Mouse (Mus musculus) hindbrain, embryonic 13.5 days (tissue): ENCODE data around the gene Usp40. TPM values are rescaled to one million over a fixed set of nuclear protein-coding genes. Genes with fewer than 3 reads are reported as not detected.

Experiments
- ATAC-seq: fragments of 200-750 bp; cut with Nextera tagmentation; 2 replicates; pipeline ENCODE4 v1.8.0; 2017; ENCODE audit warnings: moderate TSS enrichment; ENCODE audit not compliant: low FRiP score
- H3K27ac ChIP-seq: fragments of 300-500 bp; sonication (generic); 2 replicates; pipeline ENCODE4 v1.5.1; 2015; ENCODE audit warnings: inconsistent platforms, mild to moderate bottlenecking, moderate library complexity
- H3K27me3 ChIP-seq: fragments of 300-500 bp; sonication (generic); 2 replicates; pipeline ENCODE4 v1.6.1; 2015; ENCODE audit warnings: mild to moderate bottlenecking, inconsistent platforms
- H3K36me3 ChIP-seq: fragments of 300-500 bp; sonication (generic); 2 replicates; pipeline ENCODE4 v1.6.1; 2015; ENCODE audit warnings: mild to moderate bottlenecking, inconsistent platforms
- H3K4me1 ChIP-seq: fragments of 300-500 bp; sonication (generic); replicated peaks from 2 replicates; pipeline ENCODE4 v1.6.1; 2015; ENCODE audit warnings: inconsistent platforms
- H3K4me2 ChIP-seq: fragments of 300-500 bp; sonication (generic); 2 replicates; pipeline ENCODE4 v1.6.1; 2015; ENCODE audit warnings: inconsistent platforms, mild to moderate bottlenecking, moderate library complexity
- H3K4me3 ChIP-seq: fragments of 300-500 bp; sonication (generic); 2 replicates; pipeline ENCODE4 v1.5.1; 2015; ENCODE audit warnings: mild to moderate bottlenecking, inconsistent platforms
- H3K9ac ChIP-seq: fragments of 300-500 bp; sonication (generic); 2 replicates; pipeline ENCODE4 v1.6.1; 2015; ENCODE audit warnings: mild to moderate bottlenecking, inconsistent platforms
- H3K9me3 ChIP-seq: fragments of 300-500 bp; sonication (generic); 2 replicates; pipeline ENCODE4 v1.6.1; 2016; ENCODE audit warnings: inconsistent platforms
- WGBS: fragments of 180-500 bp; shearing (Covaris S2); methylation state at CpG from one replicate; pipeline ENCODE4 v1.1.7; 2015; 5-methylcytosine and 5-hydroxymethylcytosine counted together
- polyA plus RNA-seq: library from polyadenylated mRNA; unstranded; fragments of >200 nt; fragmentation: Nextera tagmentation; extraction: Ambion mirVana; gene quantifications from 2 replicates; pipeline ENCODE4 v1.2.1, GENCODE M21; 2015

Gene Usp40
- polyA plus RNA-seq, 1 experiment from 2014 or later = 26.6 TPM

- H3K9me3 ChIP-seq = no peaks in the 10 kb centered on the region
- H3K27me3 ChIP-seq = no peaks in the 10 kb centered on the region
- H3K4me2 ChIP-seq = no peak overlapping the region
- H3K4me1 ChIP-seq = no peaks in the 10 kb centered on the region
- ATAC-seq = no peak
- H3K36me3 ChIP-seq = peaks cover 83% of the 10 kb centered on the region
- WGBS = 93% methylated on average over 2 of the region's 2 CpGs
- no peak overlapping the region for H3K27ac ChIP-seq
- H3K4me3 ChIP-seq = no peak overlapping the region
- no peak overlapping the region for H3K9ac ChIP-seq
These were observed 15.6 kb downstream of the Usp40 start for GRCm38 (mm10) chr1:87992716-87993115.

GRCm38 (mm10) chr1:87982291-87982690 is 26.1 kb downstream of the Usp40 start:
- Histone ChIP-seq H3K36me3 (peaks cover 76% of the 10 kb centered on the region), H3K9ac (no peak overlapping the region), H3K4me3 (no peak overlapping the region), H3K27me3 (no peaks in the 10 kb centered on the region), H3K4me2 (no peak overlapping the region), H3K9me3 (no peaks in the 10 kb centered on the region), H3K4me1 (no peaks in the 10 kb centered on the region), H3K27ac (no peak overlapping the region)
- WGBS = 68% methylated on average over 4 of the region's 4 CpGs
- no peak for ATAC-seq

GRCm38 (mm10) chr1:87970381-87970780 is 38.0 kb downstream of the Usp40 start:
- WGBS = 91% methylated on average over 4 of the region's 4 CpGs
- H3K4me3 ChIP-seq = no peak overlapping the region
- no peaks in the 10 kb centered on the region for H3K4me1 ChIP-seq
- no peak overlapping the region for H3K4me2 ChIP-seq
- H3K9me3 ChIP-seq = no peaks in the 10 kb centered on the region
- ATAC-seq = no peak
- no peak overlapping the region for H3K9ac ChIP-seq
- H3K27ac ChIP-seq = no peak overlapping the region
- no peaks in the 10 kb centered on the region for H3K27me3 ChIP-seq
- H3K36me3 ChIP-seq = peaks cover 55% of the 10 kb centered on the region

GRCm38 (mm10) chr1:87961459-87962167 is 46.7 kb downstream of the Usp40 start:
- H3K9ac ChIP-seq = no peak overlapping the region
- H3K4me3 ChIP-seq = no peak overlapping the region
- 85% methylated on average over 2 of the region's 2 CpGs for WGBS
- ATAC-seq = no peak
- no peak overlapping the region for H3K27ac ChIP-seq
- H3K36me3 ChIP-seq = peaks cover 68% of the 10 kb centered on the region
- H3K4me1 ChIP-seq = no peaks in the 10 kb centered on the region
- no peak overlapping the region for H3K4me2 ChIP-seq
- H3K9me3 ChIP-seq = no peaks in the 10 kb centered on the region
- no peaks in the 10 kb centered on the region for H3K27me3 ChIP-seq

GRCm38 (mm10) chr1:87960752-87961151 is 47.6 kb downstream of the Usp40 start:
- 92% methylated on average over 4 of the region's 4 CpGs for whole genome bisulfite sequencing
- ATAC-seq = no peak
- Histone ChIP-seq H3K9me3 (no peaks in the 10 kb centered on the region), H3K9ac (no peak overlapping the region), H3K27ac (no peak overlapping the region), H3K4me2 (no peak overlapping the region), H3K4me1 (no peaks in the 10 kb centered on the region), H3K36me3 (peaks cover 70% of the 10 kb centered on the region), H3K4me3 (no peak overlapping the region), H3K27me3 (no peaks in the 10 kb centered on the region)

GRCm38 (mm10) chr1:87959998-87960431 is 48.3 kb downstream of the Usp40 start:
- Histone ChIP-seq H3K4me2 (no peak overlapping the region), H3K4me3 (no peak overlapping the region), H3K36me3 (peaks cover 77% of the 10 kb centered on the region), H3K9ac (no peak overlapping the region), H3K27ac (no peak overlapping the region), H3K4me1 (no peaks in the 10 kb centered on the region), H3K27me3 (no peaks in the 10 kb centered on the region), H3K9me3 (no peaks in the 10 kb centered on the region)
- ATAC-seq = no peak
- 38% methylated on average over 4 of the region's 4 CpGs for WGBS

GRCm38 (mm10) chr1:87959532-87959931 is 48.8 kb downstream of the Usp40 start:
- ATAC-seq = no peak
- Histone ChIP-seq H3K36me3 (peaks cover 76% of the 10 kb centered on the region), H3K4me1 (no peaks in the 10 kb centered on the region), H3K9ac (no peak overlapping the region), H3K9me3 (no peaks in the 10 kb centered on the region), H3K27me3 (no peaks in the 10 kb centered on the region), H3K4me3 (no peak overlapping the region), H3K4me2 (no peak overlapping the region), H3K27ac (no peak overlapping the region)
- WGBS = 80% methylated on average over 4 of the region's 4 CpGs

- no peak overlapping the region for H3K9ac ChIP-seq
- H3K36me3 ChIP-seq = peaks cover 76% of the 10 kb centered on the region
- 98% methylated on average over 1 of the region's 1 CpGs for WGBS
- no peak overlapping the region for H3K27ac ChIP-seq
- ATAC-seq = no peak
- H3K27me3 ChIP-seq = no peaks in the 10 kb centered on the region
- H3K4me2 ChIP-seq = no peak overlapping the region
- no peaks in the 10 kb centered on the region for H3K9me3 ChIP-seq
- no peaks in the 10 kb centered on the region for H3K4me1 ChIP-seq
- H3K4me3 ChIP-seq = no peak overlapping the region
These were observed 49.4 kb downstream of the Usp40 start for GRCm38 (mm10) chr1:87958931-87959330.

GRCm38 (mm10) chr1:87953073-87953472 is 55.3 kb downstream of the Usp40 start:
- Histone ChIP-seq H3K9me3 (no peaks in the 10 kb centered on the region), H3K9ac (no peak overlapping the region), H3K36me3 (peaks cover 95% of the 10 kb centered on the region), H3K27ac (no peak overlapping the region), H3K4me2 (no peak overlapping the region), H3K4me3 (no peak overlapping the region), H3K27me3 (no peaks in the 10 kb centered on the region), H3K4me1 (no peaks in the 10 kb centered on the region)
- WGBS = 90% methylated on average over 3 of the region's 3 CpGs
- ATAC-seq = no peak

GRCm38 (mm10) chr1:87951641-87952040 is 56.7 kb downstream of the Usp40 start:
- peaks cover 95% of the 10 kb centered on the region for H3K36me3 ChIP-seq
- no peak overlapping the region for H3K9ac ChIP-seq
- no peaks in the 10 kb centered on the region for H3K9me3 ChIP-seq
- no peak overlapping the region for H3K4me2 ChIP-seq
- H3K4me3 ChIP-seq = no peak overlapping the region
- no peak for ATAC-seq
- WGBS = 95% methylated on average over 3 of the region's 3 CpGs
- H3K27me3 ChIP-seq = no peaks in the 10 kb centered on the region
- H3K4me1 ChIP-seq = no peaks in the 10 kb centered on the region
- H3K27ac ChIP-seq = no peak overlapping the region

GRCm38 (mm10) chr1:87947681-87948091 is 60.7 kb downstream of the Usp40 start:
- ATAC-seq = no peak
- Histone ChIP-seq H3K4me3 (no peak overlapping the region), H3K27me3 (no peaks in the 10 kb centered on the region), H3K9me3 (no peaks in the 10 kb centered on the region), H3K4me2 (no peak overlapping the region), H3K9ac (no peak overlapping the region), H3K4me1 (no peaks in the 10 kb centered on the region), H3K27ac (no peak overlapping the region), H3K36me3 (peaks cover 99% of the 10 kb centered on the region)
- WGBS = 95% methylated on average over 6 of the region's 6 CpGs

GRCm38 (mm10) chr1:87941765-87942164 is 66.6 kb downstream of the Usp40 start:
- H3K4me3 ChIP-seq = no peak overlapping the region
- no peaks in the 10 kb centered on the region for H3K4me1 ChIP-seq
- no peaks in the 10 kb centered on the region for H3K9me3 ChIP-seq
- H3K4me2 ChIP-seq = no peak overlapping the region
- ATAC-seq = no peak
- WGBS = 86% methylated on average over 1 of the region's 1 CpGs
- H3K9ac ChIP-seq = no peak overlapping the region
- no peaks in the 10 kb centered on the region for H3K27me3 ChIP-seq
- peaks cover 100% of the 10 kb centered on the region for H3K36me3 ChIP-seq
- no peak overlapping the region for H3K27ac ChIP-seq

GRCm38 (mm10) chr1:87936516-87936915 is 71.8 kb downstream of the Usp40 start:
- no peak overlapping the region for H3K4me2 ChIP-seq
- H3K4me1 ChIP-seq = no peaks in the 10 kb centered on the region
- ATAC-seq = no peak
- WGBS = 42% methylated on average over 2 of the region's 2 CpGs
- H3K9me3 ChIP-seq = no peaks in the 10 kb centered on the region
- no peak overlapping the region for H3K4me3 ChIP-seq
- H3K9ac ChIP-seq = no peak overlapping the region
- H3K36me3 ChIP-seq = peaks cover 93% of the 10 kb centered on the region
- no peaks in the 10 kb centered on the region for H3K27me3 ChIP-seq
- H3K27ac ChIP-seq = no peak overlapping the region
